Mouse (Mus musculus) kidney, embryonic 15.5 days (tissue): Measurements from ENCODE around the gene Cldn10. TPM values are rescaled to one million over a fixed set of nuclear protein-coding genes. Genes with fewer than 3 reads are reported as not detected.

Source experiments
- ATAC-seq: fragments of 200-750 bp; cut with Nextera tagmentation; replicated peaks from 2 replicates; pipeline ENCODE4 v1.8.0; 2017; ENCODE audit warnings: moderate TSS enrichment; ENCODE audit not compliant: low FRiP score
- H3K27ac ChIP-seq: fragments of 300-500 bp; sonication (generic); 2 replicates; pipeline ENCODE4 v1.5.1; 2015; ENCODE audit warnings: mild to moderate bottlenecking, inconsistent platforms
- H3K27me3 ChIP-seq: fragments of 300-500 bp; sonication (generic); 2 replicates; pipeline ENCODE4 v1.6.1; 2015; ENCODE audit warnings: inconsistent platforms
- H3K36me3 ChIP-seq: fragments of 300-500 bp; sonication (generic); 2 replicates; pipeline ENCODE4 v1.6.1; 2015; ENCODE audit warnings: inconsistent platforms
- H3K4me1 ChIP-seq: fragments of 300-500 bp; sonication (generic); 2 replicates; pipeline ENCODE4 v1.6.1; 2015; ENCODE audit warnings: inconsistent platforms
- H3K4me2 ChIP-seq: fragments of 300-500 bp; sonication (generic); 2 replicates; pipeline ENCODE4 v1.6.1; 2015; ENCODE audit warnings: moderate library complexity, mild to moderate bottlenecking, inconsistent platforms
- H3K4me3 ChIP-seq: fragments of 300-500 bp; sonication (generic); replicated peaks from 2 replicates; pipeline ENCODE4 v1.5.1; 2015; ENCODE audit warnings: mild to moderate bottlenecking, inconsistent platforms
- H3K9ac ChIP-seq: fragments of 300-500 bp; sonication (generic); 2 replicates; pipeline ENCODE4 v1.6.1; 2015; ENCODE audit warnings: mild to moderate bottlenecking, inconsistent platforms
- H3K9me3 ChIP-seq: fragments of 300-500 bp; sonication (generic); replicated peaks from 2 replicates; pipeline ENCODE4 v1.6.1; 2016; ENCODE audit warnings: inconsistent platforms
- WGBS: fragments of 180-500 bp; shearing (Covaris S2); methylation state at CpG from one replicate; pipeline ENCODE4 v1.1.7; 2015; ENCODE audit warnings: mixed read lengths; 5-methylcytosine and 5-hydroxymethylcytosine counted together
- polyA plus RNA-seq: library from polyadenylated mRNA; unstranded; fragments of >200 nt; fragmentation: Nextera tagmentation; extraction: Ambion mirVana; gene quantifications from 2 replicates; pipeline ENCODE4 v1.2.1, GENCODE M21; 2015

The Cldn10 gene
- polyA plus RNA-seq, 1 experiment from 2014 or later = 22.8 TPM

DNA sequence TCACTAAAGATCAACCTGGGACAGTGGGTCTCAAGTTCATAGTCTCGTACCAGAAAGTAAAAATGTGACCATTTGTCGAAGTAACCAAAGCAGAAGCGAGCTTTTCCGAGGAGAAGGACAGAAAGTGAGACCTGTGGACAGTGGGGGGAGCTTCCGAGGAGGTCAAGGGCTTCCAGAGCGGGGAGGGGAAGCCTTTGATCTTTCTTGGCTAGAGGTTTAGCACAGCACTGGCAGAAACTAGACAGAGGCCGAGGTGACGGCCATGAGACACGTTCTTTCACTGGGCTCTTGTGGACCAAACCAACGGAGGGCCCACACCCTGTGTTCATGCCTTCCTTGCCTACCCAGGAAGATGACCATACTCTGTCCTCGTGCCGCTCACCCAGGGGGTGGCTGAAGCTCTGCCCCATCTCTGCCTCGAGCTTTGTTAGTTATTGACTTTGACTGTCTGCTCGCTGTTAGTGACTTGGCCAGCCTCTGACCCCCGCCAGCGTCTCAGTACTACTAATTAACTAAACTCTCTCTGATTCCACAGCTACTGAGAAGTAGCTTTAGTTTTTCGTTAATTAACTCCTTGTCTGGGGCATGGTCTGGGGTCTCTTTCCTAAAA is 4.3 kb upstream of the Cldn10 start:
- Histone ChIP-seq H3K4me3 (no peak overlapping the region), H3K4me1 (peaks cover 4% of the 10 kb centered on the region; the same call in 1 of the 2 replicates), H3K9me3 (no peaks in the 10 kb centered on the region), H3K27ac (peak overlapping the region; percentile 42), H3K27me3 (no peaks in the 10 kb centered on the region), H3K36me3 (no peaks in the 10 kb centered on the region), H3K4me2 (no peak overlapping the region), H3K9ac (no peak overlapping the region)
- WGBS = 59% methylated on average over 17 of the region's 17 CpGs
- ATAC-seq = peak; percentile 90

DNA sequence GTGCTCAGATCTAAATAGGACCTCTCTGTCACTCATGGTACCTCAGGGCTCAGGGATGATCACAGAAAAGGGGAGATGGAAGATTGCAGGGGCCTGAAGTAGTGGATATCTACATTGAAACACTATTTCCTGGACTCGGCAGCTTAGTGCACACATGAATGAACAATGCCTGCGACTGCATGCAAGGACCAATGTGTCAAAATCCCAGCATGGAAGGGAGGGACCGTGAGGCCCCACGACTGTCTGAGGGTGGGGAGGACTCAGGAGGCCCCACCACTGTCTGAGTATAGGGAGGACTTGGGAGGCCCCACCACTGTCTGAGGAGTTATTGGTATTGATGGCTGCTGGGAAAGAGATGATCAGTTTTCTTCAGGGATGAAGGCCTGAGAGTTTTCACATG is 2.5 kb downstream of the Cldn10 start:
- Histone ChIP-seq H3K27me3 (no peaks in the 10 kb centered on the region), H3K9ac (no peak overlapping the region), H3K36me3 (no peaks in the 10 kb centered on the region), H3K4me1 (peaks cover 10% of the 10 kb centered on the region; the same call in 1 of the 2 replicates), H3K4me3 (no peak overlapping the region), H3K4me2 (no peak overlapping the region), H3K9me3 (no peaks in the 10 kb centered on the region), H3K27ac (no peak overlapping the region)
- WGBS = 57% methylated on average over 4 of the region's 4 CpGs
- no peak for ATAC-seq

DNA sequence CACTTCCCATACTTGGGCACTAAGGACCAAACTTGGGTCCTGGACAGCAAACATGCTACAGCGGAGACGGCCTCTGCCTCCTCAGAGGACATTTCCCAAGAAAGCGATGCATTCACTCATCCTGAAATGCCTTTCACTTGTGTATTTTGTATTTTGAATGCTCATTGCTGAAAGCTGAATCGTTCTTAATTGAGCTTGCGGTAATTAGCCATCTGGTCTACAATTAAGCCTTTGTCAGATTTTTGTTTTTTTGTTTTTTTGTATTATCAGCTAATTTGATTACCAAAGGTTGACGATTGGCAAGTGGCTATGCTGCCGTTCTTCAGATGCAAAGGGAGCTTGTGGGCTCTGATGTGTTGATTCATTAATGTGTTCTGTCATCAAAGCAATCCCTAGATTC is 5.2 kb downstream of the Cldn10 start:
- Histone ChIP-seq H3K9me3 (no peaks in the 10 kb centered on the region), H3K4me1 (peaks cover 10% of the 10 kb centered on the region; the same call in 1 of the 2 replicates), H3K4me2 (no peak overlapping the region), H3K27me3 (no peaks in the 10 kb centered on the region), H3K4me3 (no peak overlapping the region), H3K27ac (no peak overlapping the region), H3K36me3 (no peaks in the 10 kb centered on the region), H3K9ac (no peak overlapping the region)
- 93% methylated on average over 7 of the region's 7 CpGs for WGBS
- no peak for ATAC-seq

DNA sequence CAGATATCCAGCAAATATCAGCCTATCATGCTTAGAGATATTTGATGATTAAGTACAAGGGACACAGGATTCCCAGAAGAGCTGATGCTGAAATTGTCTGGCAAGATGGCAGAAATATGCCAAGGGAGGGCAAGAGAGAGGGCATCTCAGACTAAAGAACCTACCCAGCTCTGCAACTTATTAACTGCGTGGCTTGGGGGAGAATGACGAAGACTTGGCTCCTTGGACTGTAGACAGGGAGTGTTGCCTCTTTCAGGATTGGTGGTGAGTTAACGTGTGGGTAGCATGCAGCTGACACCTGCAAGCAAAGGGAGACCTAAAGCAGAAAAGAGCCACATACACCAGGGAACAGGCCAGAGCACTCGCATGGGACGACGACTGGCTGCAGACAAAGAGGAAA is 5.7 kb downstream of the Cldn10 start:
- ATAC-seq = no peak
- peaks cover 10% of the 10 kb centered on the region; the same call in 1 of the 2 replicates for H3K4me1 ChIP-seq

DNA sequence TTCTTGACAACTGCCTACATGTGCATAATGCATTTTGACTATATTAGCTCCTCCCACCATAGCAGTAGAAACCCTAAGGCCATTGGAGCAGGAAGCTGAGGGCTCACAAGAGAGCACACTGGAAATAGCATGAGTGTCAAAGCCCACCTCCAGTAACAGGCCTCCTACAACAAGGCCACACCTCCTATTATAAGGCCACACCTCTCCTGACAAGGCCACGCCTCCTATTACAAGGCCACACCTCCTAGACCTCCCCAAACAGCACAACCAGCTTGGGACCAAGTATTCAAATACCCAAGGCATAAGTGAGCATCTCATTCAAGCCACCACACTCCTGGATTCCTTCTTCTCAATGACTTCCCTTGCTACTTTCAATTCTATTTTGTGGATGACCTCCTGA is 6.5 kb downstream of the Cldn10 start:
- H3K4me2 ChIP-seq = no peak overlapping the region
- H3K4me3 ChIP-seq = no peak overlapping the region
- peaks cover 10% of the 10 kb centered on the region; the same call in 1 of the 2 replicates for H3K4me1 ChIP-seq
- ATAC-seq = no peak
- no peaks in the 10 kb centered on the region for H3K36me3 ChIP-seq
- no peaks in the 10 kb centered on the region for H3K27me3 ChIP-seq
- WGBS = 78% methylated on average over 1 of the region's 1 CpGs
- no peaks in the 10 kb centered on the region for H3K9me3 ChIP-seq
- H3K9ac ChIP-seq = no peak overlapping the region
- no peak overlapping the region for H3K27ac ChIP-seq

More for the DNA sequence above, 5.7 kb downstream of the Cldn10 start:
- no peaks in the 10 kb centered on the region for H3K27me3 ChIP-seq
- no peak overlapping the region for H3K4me2 ChIP-seq
- no peaks in the 10 kb centered on the region for H3K36me3 ChIP-seq
- no peak overlapping the region for H3K27ac ChIP-seq
- H3K9me3 ChIP-seq = no peaks in the 10 kb centered on the region
- 85% methylated on average over 6 of the region's 6 CpGs for WGBS
- H3K4me3 ChIP-seq = no peak overlapping the region
- H3K9ac ChIP-seq = no peak overlapping the region

DNA sequence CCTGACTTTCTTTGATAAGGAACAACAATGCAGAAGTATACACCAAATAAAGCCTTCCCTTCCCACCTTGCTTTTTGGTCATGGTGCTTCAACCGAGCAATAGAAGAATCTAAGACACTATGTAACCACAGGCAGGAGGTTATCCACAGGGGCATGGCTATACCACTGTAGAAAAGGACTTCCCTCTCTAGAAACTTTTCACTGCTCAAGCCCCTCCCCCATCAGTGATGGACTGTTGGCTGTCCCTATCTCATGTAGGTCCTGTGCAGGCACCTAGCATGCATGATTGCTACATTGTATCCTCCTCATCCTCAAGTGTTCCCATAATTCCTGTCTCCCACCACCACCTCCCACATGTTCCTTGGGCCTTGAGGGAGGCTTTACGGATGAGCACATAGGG is 7.2 kb downstream of the Cldn10 start:
- no peak overlapping the region for H3K27ac ChIP-seq
- no peak overlapping the region for H3K9ac ChIP-seq
- H3K27me3 ChIP-seq = no peaks in the 10 kb centered on the region
- H3K4me2 ChIP-seq = no peak overlapping the region
- 85% methylated on average over 2 of the region's 2 CpGs for WGBS
- ATAC-seq = no peak
- H3K4me1 ChIP-seq = peaks cover 12% of the 10 kb centered on the region
- no peaks in the 10 kb centered on the region for H3K9me3 ChIP-seq
- no peaks in the 10 kb centered on the region for H3K36me3 ChIP-seq
- no peak overlapping the region for H3K4me3 ChIP-seq

DNA sequence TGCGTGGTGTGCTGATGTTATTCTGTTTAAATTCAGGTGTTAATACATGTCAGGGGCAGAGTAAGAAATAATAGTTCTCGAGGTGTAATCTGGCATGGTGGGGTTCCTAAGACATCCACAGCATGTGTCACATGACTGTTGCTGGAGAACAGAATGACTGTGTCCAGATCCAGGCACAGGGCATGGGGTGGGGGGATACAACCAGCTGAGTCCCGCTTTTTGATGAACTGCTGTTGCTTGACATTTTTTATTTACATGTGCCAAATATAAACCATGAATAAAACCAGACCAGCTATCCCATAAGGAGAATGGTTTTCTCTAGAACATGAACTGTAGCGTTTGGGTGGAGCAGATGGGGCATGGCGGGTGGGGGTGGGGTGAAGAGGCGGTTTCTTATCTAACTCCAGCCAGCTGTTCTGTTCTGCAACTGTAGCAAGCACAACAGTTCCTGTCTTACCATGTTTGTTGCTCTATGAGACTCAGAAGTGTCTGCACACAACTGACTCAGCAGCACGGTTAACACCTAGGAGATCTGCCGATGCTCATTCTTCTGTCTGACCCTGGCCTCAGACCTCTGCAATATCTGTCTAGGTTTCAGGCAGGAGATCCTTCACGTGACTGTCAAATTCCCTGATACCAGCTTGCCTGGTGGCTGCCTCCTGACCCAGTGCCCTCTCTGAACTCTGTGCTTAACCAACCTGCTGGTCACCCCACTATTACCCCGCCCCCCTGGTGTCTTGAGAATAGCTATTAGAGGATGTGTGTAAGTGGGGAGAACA is 8.4 kb downstream of the Cldn10 start:
- no peaks in the 10 kb centered on the region for H3K9me3 ChIP-seq
- H3K36me3 ChIP-seq = no peaks in the 10 kb centered on the region
- H3K9ac ChIP-seq = no peak overlapping the region
- no peak overlapping the region for H3K4me2 ChIP-seq
- no peak overlapping the region for H3K4me3 ChIP-seq
- H3K27me3 ChIP-seq = no peaks in the 10 kb centered on the region
- H3K4me1 ChIP-seq = peaks cover 8% of the 10 kb centered on the region
- ATAC-seq = peak; percentile 83
- no peak overlapping the region for H3K27ac ChIP-seq
- 73% methylated on average over 10 of the region's 10 CpGs for WGBS

DNA sequence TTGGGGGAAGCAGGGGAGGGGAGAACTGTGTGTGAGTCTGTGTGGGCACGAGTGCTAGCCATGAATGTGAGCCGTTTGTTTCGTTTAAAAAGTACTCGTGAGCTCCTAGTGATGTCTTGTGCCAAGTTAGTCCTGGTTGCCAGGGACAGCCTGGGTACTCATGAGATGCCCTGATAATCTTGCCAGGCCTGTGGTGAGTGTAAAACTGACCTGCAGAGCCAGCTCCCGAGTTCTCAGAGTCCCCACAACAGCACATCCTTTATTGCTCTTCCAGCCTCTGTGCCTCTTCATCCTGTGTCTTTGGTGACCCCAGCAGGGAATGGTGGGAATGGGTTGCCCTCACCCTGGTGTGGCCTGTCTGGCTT is 9.0 kb downstream of the Cldn10 start:
- Histone ChIP-seq H3K9me3 (no peaks in the 10 kb centered on the region), H3K36me3 (no peaks in the 10 kb centered on the region), H3K9ac (no peak overlapping the region), H3K27ac (no peak overlapping the region), H3K4me1 (peaks cover 6% of the 10 kb centered on the region), H3K4me2 (no peak overlapping the region), H3K27me3 (no peaks in the 10 kb centered on the region), H3K4me3 (no peak overlapping the region)
- WGBS = 56% methylated on average over 5 of the region's 5 CpGs
- no peak for ATAC-seq

DNA sequence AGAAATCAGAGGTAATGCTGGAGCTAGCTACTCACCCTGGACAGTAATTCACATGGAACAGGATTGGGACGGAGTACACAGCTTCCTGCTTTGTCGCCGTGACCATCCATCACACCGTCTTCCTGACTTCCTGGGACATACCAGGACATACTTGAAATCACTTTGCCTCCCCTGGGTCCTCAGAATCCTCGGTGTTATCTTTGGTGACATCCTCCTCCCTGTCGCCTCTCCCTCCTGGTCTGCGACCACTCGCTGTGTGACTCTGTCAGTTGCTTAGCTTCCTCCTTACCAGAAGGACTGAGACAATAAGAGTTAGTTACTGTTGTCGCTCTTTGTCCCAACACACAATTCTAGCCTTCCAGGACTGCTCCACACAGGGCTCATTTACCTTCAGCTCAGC is 9.6 kb downstream of the Cldn10 start:
- Histone ChIP-seq H3K9me3 (no peaks in the 10 kb centered on the region), H3K27ac (no peak overlapping the region), H3K9ac (no peak overlapping the region), H3K27me3 (no peaks in the 10 kb centered on the region), H3K4me2 (no peak overlapping the region), H3K36me3 (no peaks in the 10 kb centered on the region), H3K4me3 (no peak overlapping the region), H3K4me1 (peaks cover 6% of the 10 kb centered on the region)
- ATAC-seq = no peak
- 72% methylated on average over 9 of the region's 9 CpGs for WGBS

DNA sequence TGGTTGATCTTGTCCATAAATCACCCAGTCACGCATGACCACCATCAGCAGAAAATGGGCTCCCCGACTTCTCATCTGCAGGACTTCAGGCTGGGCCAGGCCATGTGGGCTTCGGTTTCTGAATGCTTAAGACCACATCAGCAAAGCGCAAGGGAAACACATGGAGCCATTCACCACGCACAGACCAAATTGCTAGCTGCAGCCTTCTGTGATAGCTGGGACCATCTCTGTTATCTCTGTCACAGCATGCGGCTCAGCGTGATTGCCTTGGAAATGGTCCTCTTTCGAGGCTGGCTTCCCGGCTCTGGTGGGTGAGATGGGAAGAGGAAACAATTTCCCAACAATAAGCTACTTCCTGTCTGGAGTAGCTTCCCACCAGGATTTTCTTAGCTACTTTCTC is 12.2 kb downstream of the Cldn10 start:
- peak; percentile 30 for ATAC-seq
- Histone ChIP-seq H3K4me2 (no peak overlapping the region), H3K27ac (no peak overlapping the region), H3K9me3 (no peaks in the 10 kb centered on the region), H3K4me3 (no peak overlapping the region), H3K36me3 (no peaks in the 10 kb centered on the region), H3K27me3 (no peaks in the 10 kb centered on the region), H3K4me1 (peaks cover 6% of the 10 kb centered on the region), H3K9ac (no peak overlapping the region)
- WGBS = 33% methylated on average over 9 of the region's 9 CpGs

DNA sequence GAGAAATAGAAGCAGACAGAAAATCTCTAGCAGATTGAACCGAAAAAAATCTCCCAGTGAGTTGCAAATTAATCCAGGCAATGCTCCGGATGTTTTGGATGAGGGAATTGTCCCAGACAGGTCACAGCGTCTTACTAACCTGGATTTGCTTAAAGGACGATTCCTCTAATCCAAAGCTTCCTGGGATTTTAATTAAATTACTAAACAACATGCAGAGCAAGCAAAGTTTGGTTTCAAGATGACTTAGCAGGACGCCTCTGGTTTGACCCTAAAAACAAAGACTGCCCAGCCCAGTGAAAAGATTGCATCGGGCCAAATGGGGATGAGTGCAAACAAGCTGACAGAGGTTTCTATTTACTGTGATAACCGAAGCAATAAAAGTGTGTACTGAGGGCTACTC is 16.2 kb downstream of the Cldn10 start:
- ATAC-seq = no peak
- Histone ChIP-seq H3K27me3 (no peaks in the 10 kb centered on the region), H3K9me3 (no peaks in the 10 kb centered on the region), H3K36me3 (no peaks in the 10 kb centered on the region), H3K9ac (no peak overlapping the region), H3K4me1 (peaks cover 6% of the 10 kb centered on the region), H3K4me3 (no peak overlapping the region), H3K4me2 (no peak overlapping the region), H3K27ac (no peak overlapping the region)
- 42% methylated on average over 7 of the region's 7 CpGs for WGBS

DNA sequence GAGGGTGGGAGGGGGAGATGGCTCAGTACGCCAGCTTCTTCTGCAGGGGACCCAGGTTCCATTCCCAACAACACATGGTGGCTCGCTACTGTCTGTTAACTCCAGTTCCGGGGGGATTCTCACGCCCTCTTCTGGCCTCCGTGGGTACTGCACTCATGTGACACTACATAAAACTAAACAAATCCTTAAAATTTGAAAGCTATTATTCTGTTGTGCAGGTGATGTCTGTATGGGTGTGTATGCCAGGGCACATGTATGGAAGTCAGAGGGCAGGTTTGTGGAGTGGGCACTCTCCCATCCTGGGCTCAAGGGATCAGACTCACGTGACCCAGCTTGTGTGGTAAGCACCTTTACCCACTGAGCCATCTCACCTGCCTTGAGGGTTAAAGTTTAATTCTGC is 16.6 kb downstream of the Cldn10 start:
- no peaks in the 10 kb centered on the region for H3K9me3 ChIP-seq
- H3K9ac ChIP-seq = no peak overlapping the region
- no peak overlapping the region for H3K4me2 ChIP-seq
- H3K36me3 ChIP-seq = no peaks in the 10 kb centered on the region
- peaks cover 6% of the 10 kb centered on the region for H3K4me1 ChIP-seq
- peak; percentile 50; the same call in 1 of the 2 replicates for ATAC-seq
- 42% methylated on average over 6 of the region's 6 CpGs for WGBS
- H3K4me3 ChIP-seq = no peak overlapping the region
- no peak overlapping the region for H3K27ac ChIP-seq
- no peaks in the 10 kb centered on the region for H3K27me3 ChIP-seq
